Mouse (Mus musculus): ENCODE results near the gene Emilin1. TPM values are rescaled to one million over a fixed set of nuclear protein-coding genes. Genes with fewer than 3 reads are reported as not detected.

Emilin1 gene
- polyA plus RNA-seq, 1 experiment from 2014 or later: 85.6 TPM

- ATAC-seq (ENCODE audit: low FRiP score, low TSS enrichment) (no peak; the same call in 1 of the 2 replicates), DNase-seq (ENCODE audit: low spot score) (no peak)
- TF ChIP-seq EP300 (optimal IDR thresholded peaks at IDR 0.05): no peak
- no peak for TF ChIP-seq CTCF (IDR thresholded peaks at IDR 0.05; ENCODE audit: low read depth)
- Histone ChIP-seq H3K27me3 (ENCODE audit: control insufficient read depth, insufficient read depth, low read length) (no peaks in the 10 kb centered on the region), H3K36me3 (ENCODE audit: control insufficient read depth, insufficient read depth, low read length) (peaks cover 17% of the 10 kb centered on the region), H3K4me1 (replicated peaks; ENCODE audit: control insufficient read depth, insufficient read depth) (no peaks in the 10 kb centered on the region; the same call in 1 of the 2 replicates), H3K4me2 (replicated peaks; ENCODE audit: low read depth) (peak overlapping the region; percentile 94), H3K27ac (replicated peaks) (peak overlapping the region; percentile 97), H3K4me3 (ENCODE audit: low read depth, low read length) (peak overlapping the region; percentile 81), H3K9me3 (ENCODE audit: control insufficient read depth, low read length) (no peaks in the 10 kb centered on the region), H3K9ac (ENCODE audit: low read length) (peak overlapping the region; percentile 77)
- WGBS: under 1% methylated on average over 32 of the region's 42 CpGs
Measured at GRCm38 (mm10) chr5:30889088-30889754, 24.0 kb upstream of the Emilin1 start.

- Histone ChIP-seq H3K4me2 (replicated peaks; ENCODE audit: low read depth) (peak overlapping the region; percentile 94), H3K9ac (ENCODE audit: low read length) (peak overlapping the region; percentile 47), H3K36me3 (ENCODE audit: control insufficient read depth, insufficient read depth, low read length) (peaks cover 22% of the 10 kb centered on the region), H3K9me3 (ENCODE audit: control insufficient read depth, low read length) (no peaks in the 10 kb centered on the region), H3K4me1 (replicated peaks; ENCODE audit: control insufficient read depth, insufficient read depth) (no peaks in the 10 kb centered on the region; the same call in 1 of the 2 replicates), H3K27me3 (ENCODE audit: control insufficient read depth, insufficient read depth, low read length) (no peaks in the 10 kb centered on the region), H3K27ac (replicated peaks) (peak overlapping the region; percentile 40), H3K4me3 (ENCODE audit: low read depth, low read length) (no peak overlapping the region)
- ATAC-seq (ENCODE audit: low FRiP score, low TSS enrichment) (no peak), DNase-seq (ENCODE audit: low spot score) (no peak)
- WGBS: 58% methylated on average over 7 of the region's 7 CpGs
- TF ChIP-seq CTCF (IDR thresholded peaks at IDR 0.05; ENCODE audit: low read depth): no peak
- no peak for TF ChIP-seq EP300 (optimal IDR thresholded peaks at IDR 0.05)
Measured at GRCm38 (mm10) chr5:30890375-30890774, 22.8 kb upstream of the Emilin1 start.

GRCm38 (mm10) chr5:30901860-30902259 is 11.3 kb upstream of the Emilin1 start:
- TF ChIP-seq CTCF (IDR thresholded peaks at IDR 0.05; ENCODE audit: low read depth): no peak
- TF ChIP-seq EP300 (optimal IDR thresholded peaks at IDR 0.05): no peak
- Histone ChIP-seq H3K9ac (ENCODE audit: low read length) (no peak overlapping the region), H3K36me3 (ENCODE audit: control insufficient read depth, insufficient read depth, low read length) (peaks cover 13% of the 10 kb centered on the region), H3K4me1 (replicated peaks; ENCODE audit: control insufficient read depth, insufficient read depth) (0 out of 2 replicates have a peak, but pooled peaks cover 4% of the 10 kb centered on the region), H3K4me3 (ENCODE audit: low read depth, low read length) (no peak overlapping the region), H3K27me3 (ENCODE audit: control insufficient read depth, insufficient read depth, low read length) (no peaks in the 10 kb centered on the region), H3K4me2 (replicated peaks; ENCODE audit: low read depth) (no peak overlapping the region), H3K9me3 (ENCODE audit: control insufficient read depth, low read length) (no peaks in the 10 kb centered on the region), H3K27ac (replicated peaks) (no peak overlapping the region)
- WGBS: 91% methylated on average over 5 of the region's 5 CpGs
- no peak for DNase-seq (ENCODE audit: low spot score)
- no peak for ATAC-seq (ENCODE audit: low FRiP score, low TSS enrichment)

GRCm38 (mm10) chr5:30907413-30908059 is 5.7 kb upstream of the Emilin1 start, which contains the start of gene Ost4:
Ost4 (minus strand) TSS chr5:30907788.
- DNase-seq (ENCODE audit: low spot score) (peak; percentile 97), ATAC-seq (ENCODE audit: low FRiP score, low TSS enrichment) (peak; percentile 95)
- Histone ChIP-seq H3K27ac (replicated peaks) (peak within 1 kb of the TSS; percentile 96), H3K9me3 (ENCODE audit: control insufficient read depth, low read length) (no peaks in the 10 kb centered on the region), H3K4me3 (ENCODE audit: low read depth, low read length) (peak within 1 kb of the TSS; percentile 71), H3K27me3 (ENCODE audit: control insufficient read depth, insufficient read depth, low read length) (no peaks in the 10 kb centered on the region), H3K4me2 (replicated peaks; ENCODE audit: low read depth) (peak within 1 kb of the TSS; percentile 81), H3K4me1 (replicated peaks; ENCODE audit: control insufficient read depth, insufficient read depth) (peaks cover 14% of the 10 kb centered on the region), H3K9ac (ENCODE audit: low read length) (peak within 1 kb of the TSS; percentile 80), H3K36me3 (ENCODE audit: control insufficient read depth, insufficient read depth, low read length) (peaks cover 13% of the 10 kb centered on the region)
- TF ChIP-seq CTCF (IDR thresholded peaks at IDR 0.05; ENCODE audit: low read depth): 0 out of 2 replicates have a peak, but pooled peaks have one; percentile 5
- TF ChIP-seq EP300 (optimal IDR thresholded peaks at IDR 0.05): no peak
- under 1% methylated on average over 58 of the region's 58 CpGs for WGBS

GRCm38 (mm10) chr5:30908426-30909299 is 4.5 kb upstream of the Emilin1 start:
- TF ChIP-seq EP300 (optimal IDR thresholded peaks at IDR 0.05) (peak; percentile 21), CTCF (IDR thresholded peaks at IDR 0.05; ENCODE audit: low read depth) (no peak)
- no peaks in the 10 kb centered on the region for H3K27me3 ChIP-seq (ENCODE audit: control insufficient read depth, insufficient read depth, low read length)
- peaks cover 9% of the 10 kb centered on the region for H3K36me3 ChIP-seq (ENCODE audit: control insufficient read depth, insufficient read depth, low read length)
- peak; percentile 50 for DNase-seq (ENCODE audit: low spot score)
- H3K4me2 ChIP-seq (replicated peaks; ENCODE audit: low read depth): peak overlapping the region; percentile 81
- H3K4me1 ChIP-seq (replicated peaks; ENCODE audit: control insufficient read depth, insufficient read depth): peaks cover 18% of the 10 kb centered on the region
- no peak overlapping the region; the same call in 1 of the 2 replicates for H3K4me3 ChIP-seq (ENCODE audit: low read depth, low read length)
- 37% methylated on average over 13 of the region's 13 CpGs for WGBS
- no peaks in the 10 kb centered on the region for H3K9me3 ChIP-seq (ENCODE audit: control insufficient read depth, low read length)
- peak overlapping the region; percentile 96 for H3K27ac ChIP-seq (replicated peaks)
- peak; percentile 33; the same call in 1 of the 2 replicates for ATAC-seq (ENCODE audit: low FRiP score, low TSS enrichment)
- H3K9ac ChIP-seq (ENCODE audit: low read length): peak overlapping the region; percentile 66
